Mouse (Mus musculus): Measurements from ENCODE around the gene Ube2l6. TPM values are rescaled to one million over a fixed set of nuclear protein-coding genes. Genes with fewer than 3 reads are reported as not detected.

The Ube2l6 gene
- 90.0 and 95.3 TPM in 2 replicates for polyA plus RNA-seq (2016; fragmentation: Nextera tagmentation; extraction: Ambion mirVana)

DNA sequence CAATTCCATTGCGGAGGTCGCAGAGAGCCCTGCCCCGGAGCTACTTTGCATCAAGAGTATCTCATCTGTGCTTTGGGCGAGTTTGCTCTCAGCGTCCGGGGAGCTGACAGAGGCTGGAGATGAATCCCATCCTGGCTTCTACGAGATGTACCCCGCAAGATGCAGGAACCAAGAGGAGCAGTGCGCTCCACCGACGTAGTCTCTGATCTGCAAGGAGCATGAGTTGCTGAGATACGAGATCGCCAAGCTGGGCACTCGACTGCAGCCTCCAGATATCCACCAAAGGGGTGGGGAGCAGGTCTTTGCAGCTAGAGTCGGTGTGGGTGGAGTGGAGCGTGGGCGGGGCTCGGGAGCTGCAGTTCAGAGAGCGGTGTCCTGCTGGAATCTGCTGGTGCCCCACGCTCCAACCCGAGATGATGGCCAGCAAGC lies at the start of gene Ube2l6:
Gene Ube2l6, plus strand, starts transcription at position 336 of the 429 bp plus-strand sequence.
- peak within 1 kb of the TSS; percentile 98 for H3K4me2 ChIP-seq
- peaks cover 17% of the 10 kb centered on the region for H3K9me3 ChIP-seq (replicated peaks)
- H3K4me1 ChIP-seq (replicated peaks) = 0 out of 2 replicates have a peak, but pooled peaks cover 4% of the 10 kb centered on the region
- H3K27ac ChIP-seq (ENCODE audit: poor library complexity, severe bottlenecking) = peak within 1 kb of the TSS; percentile 80
- no peaks in the 10 kb centered on the region for H3K27me3 ChIP-seq (replicated peaks)
- peaks cover 7% of the 10 kb centered on the region; the same call in 1 of the 2 replicates for H3K36me3 ChIP-seq
- ATAC-seq (ENCODE audit: insufficient number of reproducible peaks, low FRiP score) = peak; percentile 89
- H3K9ac ChIP-seq = peak within 1 kb of the TSS; percentile 73
- WGBS = under 1% methylated on average over 21 of the region's 21 CpGs
- peak within 1 kb of the TSS; percentile 63 for H3K4me3 ChIP-seq

DNA sequence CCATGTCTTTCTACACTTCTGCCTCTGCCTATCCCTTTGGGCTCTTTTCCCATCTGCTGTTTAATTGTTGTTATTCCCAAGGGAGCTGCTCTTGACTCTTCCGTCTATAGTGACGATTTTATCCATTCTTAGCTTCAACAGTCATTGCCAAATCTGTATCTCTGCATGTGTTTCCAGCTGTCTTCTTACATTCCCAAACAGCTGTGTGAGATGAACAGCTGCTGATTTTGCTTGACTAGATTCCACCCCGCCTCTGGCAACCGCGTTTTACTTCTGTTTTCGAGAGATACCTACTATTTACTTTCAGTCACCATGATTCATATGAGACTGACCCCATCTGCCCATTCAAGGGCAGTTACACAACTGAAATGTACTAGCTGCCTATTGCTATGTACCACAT lies 48.5 kb upstream of the Ube2l6 start:
- no peak overlapping the region for H3K4me2 ChIP-seq
- H3K9ac ChIP-seq = no peak overlapping the region
- no peaks in the 10 kb centered on the region for H3K4me1 ChIP-seq (replicated peaks)
- H3K27ac ChIP-seq (ENCODE audit: poor library complexity, severe bottlenecking) = no peak overlapping the region
- no peak for ATAC-seq (ENCODE audit: insufficient number of reproducible peaks, low FRiP score)
- no peaks in the 10 kb centered on the region for H3K27me3 ChIP-seq (replicated peaks)
- H3K36me3 ChIP-seq = no peaks in the 10 kb centered on the region
- 71% methylated on average over 6 of the region's 6 CpGs for WGBS
- no peaks in the 10 kb centered on the region for H3K9me3 ChIP-seq (replicated peaks)
- no peak overlapping the region for H3K4me3 ChIP-seq

DNA sequence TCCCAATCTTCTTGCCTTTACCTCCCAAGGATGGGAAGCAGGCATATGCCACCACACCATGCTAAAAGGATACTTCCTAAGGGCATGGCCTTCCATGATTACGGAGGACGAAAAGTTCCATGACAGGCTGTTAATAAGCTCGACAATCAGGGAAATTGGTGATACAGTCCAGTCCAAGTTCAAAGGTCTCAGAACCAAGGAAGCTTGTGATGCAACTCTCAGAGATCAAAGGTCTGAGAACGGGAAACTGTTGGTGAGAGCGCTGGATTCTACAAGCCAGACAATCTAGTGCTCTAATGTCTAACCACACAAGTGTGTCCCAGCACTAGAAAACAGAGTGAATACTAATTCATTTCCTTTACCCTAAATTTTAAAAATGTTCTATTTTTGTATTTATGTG lies 42.4 kb upstream of the Ube2l6 start:
- Histone ChIP-seq H3K27ac (ENCODE audit: poor library complexity, severe bottlenecking) (no peak overlapping the region), H3K9me3 (replicated peaks) (no peaks in the 10 kb centered on the region), H3K36me3 (no peaks in the 10 kb centered on the region), H3K27me3 (replicated peaks) (no peaks in the 10 kb centered on the region), H3K4me1 (replicated peaks) (no peaks in the 10 kb centered on the region), H3K4me2 (no peak overlapping the region), H3K9ac (no peak overlapping the region), H3K4me3 (no peak overlapping the region)
- no peak for ATAC-seq (ENCODE audit: insufficient number of reproducible peaks, low FRiP score)
- 66% methylated on average over 5 of the region's 5 CpGs for WGBS

DNA sequence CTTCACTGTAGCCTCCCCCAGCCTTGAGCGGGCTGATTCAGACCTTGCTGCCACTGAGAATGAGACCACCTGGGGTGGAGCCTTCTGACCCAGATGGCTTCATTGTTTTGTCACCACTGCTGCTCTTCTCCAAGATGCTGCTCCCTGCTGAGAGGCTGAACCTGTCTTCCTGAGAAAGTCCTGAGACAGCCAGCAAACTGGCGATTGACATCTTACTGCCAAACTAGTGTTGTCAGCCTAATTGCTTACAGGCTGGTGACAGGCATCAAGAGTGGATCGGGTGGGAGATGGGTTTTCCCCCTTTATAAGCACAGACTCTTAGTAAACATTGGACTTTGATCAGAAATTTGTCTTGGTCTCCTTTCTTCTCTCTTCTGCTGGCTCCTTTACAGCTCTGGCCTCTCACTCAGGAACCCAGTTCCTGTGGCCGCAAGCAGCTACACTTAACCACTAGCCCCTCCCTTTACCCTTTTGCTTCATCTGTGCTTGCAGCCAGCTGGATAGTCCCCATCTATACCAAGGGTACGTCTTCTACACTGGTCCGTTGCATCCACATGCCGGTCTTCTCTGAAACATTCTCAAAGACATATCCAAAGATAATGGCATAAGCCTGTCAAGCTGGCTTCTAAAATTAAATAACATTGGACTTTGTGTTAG lies 41.5 kb upstream of the Ube2l6 start:
- Histone ChIP-seq H3K36me3 (no peaks in the 10 kb centered on the region), H3K4me3 (no peak overlapping the region), H3K27me3 (replicated peaks) (no peaks in the 10 kb centered on the region), H3K4me1 (replicated peaks) (no peaks in the 10 kb centered on the region), H3K27ac (ENCODE audit: poor library complexity, severe bottlenecking) (no peak overlapping the region), H3K4me2 (no peak overlapping the region), H3K9me3 (replicated peaks) (no peaks in the 10 kb centered on the region), H3K9ac (no peak overlapping the region)
- ATAC-seq (ENCODE audit: insufficient number of reproducible peaks, low FRiP score) = no peak
- WGBS = 54% methylated on average over 7 of the region's 7 CpGs

DNA sequence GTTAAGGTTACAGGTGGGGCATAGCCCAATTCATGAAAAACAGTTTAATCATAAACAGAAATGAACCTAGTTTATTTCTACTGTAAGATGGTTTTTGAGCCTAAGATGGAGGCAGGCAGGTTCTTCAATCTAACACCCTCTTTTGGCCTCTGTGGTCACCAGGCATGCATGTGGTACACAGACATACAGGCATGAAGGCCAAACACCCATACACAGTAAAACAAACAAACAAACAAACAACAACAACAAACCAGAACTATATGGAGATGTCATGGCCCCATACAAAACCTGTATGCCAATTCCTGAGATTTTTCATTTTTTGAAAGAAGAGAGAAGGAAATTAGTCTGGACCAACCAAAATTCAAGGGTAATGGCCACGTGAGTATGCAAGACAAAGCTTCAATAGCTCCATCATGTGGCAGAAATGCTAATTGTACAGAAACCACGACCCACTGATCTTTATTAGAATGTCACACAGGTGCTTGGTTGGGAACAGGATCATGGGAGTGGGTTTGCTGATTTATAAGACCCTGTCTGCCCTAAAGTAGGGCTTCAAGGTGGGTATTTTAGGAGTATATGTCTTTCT lies 40.0 kb upstream of the Ube2l6 start:
- Histone ChIP-seq H3K9ac (no peak overlapping the region), H3K9me3 (replicated peaks) (no peaks in the 10 kb centered on the region), H3K4me1 (replicated peaks) (no peaks in the 10 kb centered on the region), H3K4me2 (no peak overlapping the region), H3K27ac (ENCODE audit: poor library complexity, severe bottlenecking) (no peak overlapping the region), H3K36me3 (no peaks in the 10 kb centered on the region), H3K4me3 (no peak overlapping the region), H3K27me3 (replicated peaks) (no peaks in the 10 kb centered on the region)
- WGBS = 2% methylated on average over 2 of the region's 2 CpGs
- peak; percentile 25; the same call in 1 of the 2 replicates for ATAC-seq (ENCODE audit: insufficient number of reproducible peaks, low FRiP score)

GRCm38 (mm10) chr2:84760777-84761176 lies 37.9 kb upstream of the Ube2l6 start:
- Histone ChIP-seq H3K9ac (no peak overlapping the region), H3K27ac (ENCODE audit: poor library complexity, severe bottlenecking) (no peak overlapping the region), H3K9me3 (replicated peaks) (peaks cover 4% of the 10 kb centered on the region; the same call in 1 of the 2 replicates), H3K4me3 (no peak overlapping the region), H3K4me1 (replicated peaks) (no peaks in the 10 kb centered on the region), H3K4me2 (no peak overlapping the region), H3K36me3 (0 out of 2 replicates have a peak, but pooled peaks cover 3% of the 10 kb centered on the region), H3K27me3 (replicated peaks) (no peaks in the 10 kb centered on the region)
- WGBS = 70% methylated on average over 8 of the region's 8 CpGs
- ATAC-seq (ENCODE audit: insufficient number of reproducible peaks, low FRiP score) = no peak

DNA sequence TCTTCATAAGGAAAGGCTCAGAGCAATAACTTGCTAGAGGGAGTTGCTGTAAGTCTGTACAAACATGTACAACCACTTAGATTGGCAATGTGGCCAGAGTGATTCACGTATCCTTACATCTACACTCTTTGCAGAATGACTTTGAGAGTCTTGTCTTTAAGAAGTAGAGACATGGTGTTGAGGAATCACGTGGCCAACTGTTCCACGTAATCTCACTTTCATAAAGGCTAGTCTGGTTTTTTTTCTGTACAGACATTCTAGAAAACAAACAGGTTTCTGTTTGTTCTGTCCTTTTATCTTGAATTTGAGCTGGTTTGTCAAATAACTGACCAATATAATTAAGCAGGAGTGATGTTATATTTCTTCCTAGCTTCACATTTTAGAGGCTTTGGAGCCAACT lies 37.3 kb upstream of the Ube2l6 start:
- no peak overlapping the region for H3K4me3 ChIP-seq
- no peaks in the 10 kb centered on the region for H3K27me3 ChIP-seq (replicated peaks)
- no peak overlapping the region for H3K9ac ChIP-seq
- H3K9me3 ChIP-seq (replicated peaks) = peaks cover 4% of the 10 kb centered on the region; the same call in 1 of the 2 replicates
- no peak overlapping the region for H3K4me2 ChIP-seq
- ATAC-seq (ENCODE audit: insufficient number of reproducible peaks, low FRiP score) = no peak
- no peak overlapping the region for H3K27ac ChIP-seq (ENCODE audit: poor library complexity, severe bottlenecking)
- H3K4me1 ChIP-seq (replicated peaks) = no peaks in the 10 kb centered on the region
- H3K36me3 ChIP-seq = 0 out of 2 replicates have a peak, but pooled peaks cover 3% of the 10 kb centered on the region
- WGBS = 67% methylated on average over 3 of the region's 3 CpGs

GRCm38 (mm10) chr2:84761840-84762239 lies 36.8 kb upstream of the Ube2l6 start:
- Histone ChIP-seq H3K36me3 (0 out of 2 replicates have a peak, but pooled peaks cover 3% of the 10 kb centered on the region), H3K4me2 (no peak overlapping the region), H3K9me3 (replicated peaks) (peaks cover 4% of the 10 kb centered on the region; the same call in 1 of the 2 replicates), H3K9ac (no peak overlapping the region), H3K27ac (ENCODE audit: poor library complexity, severe bottlenecking) (no peak overlapping the region), H3K27me3 (replicated peaks) (no peaks in the 10 kb centered on the region), H3K4me3 (no peak overlapping the region), H3K4me1 (replicated peaks) (no peaks in the 10 kb centered on the region)
- 85% methylated on average over 1 of the region's 1 CpGs for WGBS
- no peak for ATAC-seq (ENCODE audit: insufficient number of reproducible peaks, low FRiP score)

- H3K9ac ChIP-seq = no peak overlapping the region
- no peak overlapping the region for H3K27ac ChIP-seq (ENCODE audit: poor library complexity, severe bottlenecking)
- H3K4me2 ChIP-seq = no peak overlapping the region
- H3K4me1 ChIP-seq (replicated peaks) = no peaks in the 10 kb centered on the region
- H3K27me3 ChIP-seq (replicated peaks) = no peaks in the 10 kb centered on the region
- WGBS = 54% methylated on average over 4 of the region's 4 CpGs
- no peak for ATAC-seq (ENCODE audit: insufficient number of reproducible peaks, low FRiP score)
- H3K36me3 ChIP-seq = 0 out of 2 replicates have a peak, but pooled peaks cover 3% of the 10 kb centered on the region
- H3K9me3 ChIP-seq (replicated peaks) = peaks cover 4% of the 10 kb centered on the region; the same call in 1 of the 2 replicates
- no peak overlapping the region for H3K4me3 ChIP-seq
These were observed 36.3 kb upstream of the Ube2l6 start for GRCm38 (mm10) chr2:84762295-84762694.

DNA sequence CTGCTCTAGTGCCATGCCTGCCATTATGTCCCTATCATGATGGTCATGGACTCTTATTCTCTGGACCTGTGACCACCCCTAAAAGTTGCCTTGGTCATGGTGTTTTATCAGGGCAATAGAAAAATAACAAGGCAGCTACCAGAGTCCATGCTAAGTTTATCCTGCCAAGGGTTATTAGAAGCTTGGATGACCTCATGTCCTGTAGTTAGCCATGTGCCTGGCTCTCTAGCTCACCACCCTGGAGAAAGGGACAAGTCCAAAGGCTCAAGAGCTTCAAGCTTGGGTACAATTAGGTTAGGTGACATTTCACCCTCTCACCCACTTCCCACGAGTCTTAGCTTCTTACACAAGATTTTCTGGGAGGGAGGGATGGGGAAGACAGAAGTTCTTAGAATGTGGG lies 35.8 kb upstream of the Ube2l6 start:
- H3K36me3 ChIP-seq = 0 out of 2 replicates have a peak, but pooled peaks cover 3% of the 10 kb centered on the region
- no peak for ATAC-seq (ENCODE audit: insufficient number of reproducible peaks, low FRiP score)
- peaks cover 4% of the 10 kb centered on the region; the same call in 1 of the 2 replicates for H3K9me3 ChIP-seq (replicated peaks)
- H3K4me2 ChIP-seq = no peak overlapping the region
- no peak overlapping the region for H3K27ac ChIP-seq (ENCODE audit: poor library complexity, severe bottlenecking)
- H3K4me1 ChIP-seq (replicated peaks) = no peaks in the 10 kb centered on the region
- H3K4me3 ChIP-seq = no peak overlapping the region
- no peak overlapping the region for H3K9ac ChIP-seq
- H3K27me3 ChIP-seq (replicated peaks) = no peaks in the 10 kb centered on the region
- WGBS = 61% methylated on average over 1 of the region's 1 CpGs

GRCm38 (mm10) chr2:84770501-84770900 lies 28.1 kb upstream of the Ube2l6 start:
- H3K4me3 ChIP-seq = no peak overlapping the region
- peaks cover 13% of the 10 kb centered on the region for H3K4me1 ChIP-seq (replicated peaks)
- no peak overlapping the region for H3K27ac ChIP-seq (ENCODE audit: poor library complexity, severe bottlenecking)
- peaks cover 7% of the 10 kb centered on the region; the same call in 1 of the 2 replicates for H3K36me3 ChIP-seq
- H3K9me3 ChIP-seq (replicated peaks) = no peaks in the 10 kb centered on the region
- H3K27me3 ChIP-seq (replicated peaks) = peaks cover 9% of the 10 kb centered on the region
- H3K4me2 ChIP-seq = no peak overlapping the region
- no peak overlapping the region for H3K9ac ChIP-seq
- no peak for ATAC-seq (ENCODE audit: insufficient number of reproducible peaks, low FRiP score)
- WGBS = 69% methylated on average over 6 of the region's 6 CpGs
